Mouse (Mus musculus) forebrain, embryonic 13.5 days (tissue): ENCODE data around the gene Dph5. TPM values are rescaled to one million over a fixed set of nuclear protein-coding genes. Genes with fewer than 3 reads are reported as not detected.
A peak's percentile ranks its signal among the peaks of the same experiment; 100 is the strongest.

Experiments used
- ATAC-seq: fragments of 200-750 bp; cut with Nextera tagmentation; 2 replicates; pipeline ENCODE4 v1.8.0; 2017
- H3K27ac ChIP-seq: fragments of 300-500 bp; sonication (generic); 2 replicates; pipeline ENCODE4 v1.5.1; 2015; ENCODE audit warnings: inconsistent platforms, mild to moderate bottlenecking, moderate library complexity
- H3K27me3 ChIP-seq: fragments of 300-500 bp; sonication (generic); 2 replicates; pipeline ENCODE4 v1.6.1; 2015; ENCODE audit warnings: mild to moderate bottlenecking, inconsistent platforms
- H3K36me3 ChIP-seq: fragments of 300-500 bp; sonication (generic); 2 replicates; pipeline ENCODE4 v1.6.1; 2015; ENCODE audit warnings: mild to moderate bottlenecking, inconsistent platforms; ENCODE audit not compliant: poor library complexity, severe bottlenecking
- H3K4me1 ChIP-seq: fragments of 300-500 bp; sonication (generic); 2 replicates; pipeline ENCODE4 v1.6.1; 2015; ENCODE audit warnings: inconsistent platforms
- H3K4me2 ChIP-seq: fragments of 300-500 bp; sonication (generic); 2 replicates; pipeline ENCODE4 v1.6.1; 2015; ENCODE audit warnings: inconsistent platforms, mild to moderate bottlenecking, moderate library complexity
- H3K4me3 ChIP-seq: fragments of 300-500 bp; sonication (generic); 2 replicates; pipeline ENCODE4 v1.5.1; 2015; ENCODE audit warnings: mild to moderate bottlenecking, inconsistent platforms
- H3K9ac ChIP-seq: fragments of 300-500 bp; sonication (generic); 2 replicates; pipeline ENCODE4 v1.6.1; 2015; ENCODE audit warnings: mild to moderate bottlenecking, inconsistent platforms
- H3K9me3 ChIP-seq: fragments of 300-500 bp; sonication (generic); replicated peaks from 2 replicates; pipeline ENCODE4 v1.6.1; 2016; ENCODE audit warnings: inconsistent platforms
- WGBS: fragments of 180-500 bp; shearing (Covaris S2); methylation state at CpG from one replicate; pipeline ENCODE4 v1.1.7; 2015; 5-methylcytosine and 5-hydroxymethylcytosine counted together
- polyA plus RNA-seq: library from polyadenylated mRNA; unstranded; fragments of >200 nt; fragmentation: Nextera tagmentation; extraction: Ambion mirVana; gene quantifications from 2 replicates; pipeline ENCODE4 v1.2.1, GENCODE M21; 2015

The Dph5 gene
- polyA plus RNA-seq, 1 experiment from 2014 or later, result 29.8 TPM

GRCm38 (mm10) chr3:115940510-115940909 is 52.9 kb downstream of the Dph5 start:
- WGBS, result 90% methylated on average over 4 of the region's 4 CpGs
- H3K9me3 ChIP-seq, result no peaks in the 10 kb centered on the region
- ATAC-seq, result no peak
- H3K27me3 ChIP-seq, result no peaks in the 10 kb centered on the region
- no peak overlapping the region for H3K27ac ChIP-seq
- no peaks in the 10 kb centered on the region for H3K4me1 ChIP-seq
- H3K4me3 ChIP-seq, result no peak overlapping the region
- H3K4me2 ChIP-seq, result no peak overlapping the region
- no peak overlapping the region for H3K9ac ChIP-seq
- peaks cover 38% of the 10 kb centered on the region for H3K36me3 ChIP-seq

DNA sequence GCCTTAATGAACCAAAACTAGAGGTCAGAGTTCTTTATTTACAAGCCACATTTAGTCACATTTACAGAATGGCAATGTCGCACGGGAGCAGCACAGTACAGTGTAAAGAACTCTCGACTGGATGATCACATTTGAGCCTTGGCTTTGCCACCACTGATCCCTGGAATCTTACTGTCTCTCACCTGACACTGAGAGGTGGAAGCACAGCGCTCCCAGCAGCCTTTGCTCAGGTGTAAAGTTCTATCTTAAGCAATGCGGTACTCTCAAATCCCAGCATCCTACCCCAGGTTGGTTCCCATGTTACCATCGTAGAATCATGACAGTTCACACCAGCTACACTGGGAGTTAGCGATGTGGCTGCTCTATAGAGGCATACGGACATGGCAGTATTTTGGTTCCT is 53.8 kb downstream of the Dph5 start:
- Histone ChIP-seq H3K4me1 (no peaks in the 10 kb centered on the region), H3K27ac (no peak overlapping the region), H3K4me2 (no peak overlapping the region), H3K4me3 (no peak overlapping the region), H3K9me3 (no peaks in the 10 kb centered on the region), H3K27me3 (no peaks in the 10 kb centered on the region), H3K36me3 (peaks cover 44% of the 10 kb centered on the region), H3K9ac (no peak overlapping the region)
- 92% methylated on average over 8 of the region's 8 CpGs for WGBS
- no peak for ATAC-seq

- 71% methylated on average over 6 of the region's 6 CpGs for WGBS
- Histone ChIP-seq H3K9me3 (no peaks in the 10 kb centered on the region), H3K4me2 (no peak overlapping the region), H3K27ac (no peak overlapping the region), H3K27me3 (no peaks in the 10 kb centered on the region), H3K9ac (no peak overlapping the region), H3K36me3 (peaks cover 54% of the 10 kb centered on the region), H3K4me3 (no peak overlapping the region), H3K4me1 (no peaks in the 10 kb centered on the region)
- no peak for ATAC-seq
These were observed 56.7 kb downstream of the Dph5 start for GRCm38 (mm10) chr3:115944376-115944775.

GRCm38 (mm10) chr3:115946272-115946671 is 58.6 kb downstream of the Dph5 start:
- peaks cover 58% of the 10 kb centered on the region for H3K36me3 ChIP-seq
- no peaks in the 10 kb centered on the region for H3K27me3 ChIP-seq
- H3K27ac ChIP-seq, result no peak overlapping the region
- peaks cover 9% of the 10 kb centered on the region; the same call in 1 of the 2 replicates for H3K4me1 ChIP-seq
- 94% methylated on average over 8 of the region's 8 CpGs for WGBS
- no peak overlapping the region for H3K9ac ChIP-seq
- no peak overlapping the region for H3K4me3 ChIP-seq
- no peak for ATAC-seq
- no peaks in the 10 kb centered on the region for H3K9me3 ChIP-seq
- H3K4me2 ChIP-seq, result no peak overlapping the region

DNA sequence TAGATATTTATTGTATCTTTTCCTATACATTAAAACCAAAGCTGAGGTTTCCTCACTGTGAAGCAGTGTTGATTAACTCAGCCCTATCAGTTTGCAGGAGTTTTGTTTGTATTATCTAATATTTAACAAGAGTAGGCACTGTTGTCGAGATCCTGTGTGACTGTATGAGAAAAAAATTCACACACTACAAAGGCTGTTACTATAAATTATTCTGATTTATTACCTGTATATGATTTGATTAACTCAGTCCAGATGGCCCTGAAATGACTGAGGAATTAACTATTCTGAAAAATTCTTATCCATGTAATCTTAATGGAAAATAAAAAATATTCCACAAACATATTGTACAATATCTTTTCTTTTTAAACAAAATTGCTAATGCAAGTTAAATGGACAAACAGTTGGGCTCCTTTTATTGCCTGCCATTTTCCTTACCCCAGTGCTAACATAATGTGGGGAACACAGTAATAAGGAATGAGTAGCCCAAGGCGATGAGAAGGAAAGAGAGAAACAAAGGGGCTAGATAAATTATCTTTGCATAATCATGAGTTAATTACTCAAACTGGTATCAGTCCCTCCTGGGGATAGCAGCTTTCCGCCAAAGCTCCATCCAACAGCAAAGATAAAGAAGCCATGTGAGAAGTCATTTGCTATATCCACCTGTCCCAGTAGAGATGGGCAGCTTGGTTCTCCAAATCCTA is 61.7 kb downstream of the Dph5 start:
- 64% methylated on average over 3 of the region's 3 CpGs for WGBS
- Histone ChIP-seq H3K27ac (peak overlapping the region; percentile 54; the same call in 1 of the 2 replicates), H3K4me2 (no peak overlapping the region), H3K36me3 (peaks cover 60% of the 10 kb centered on the region), H3K27me3 (no peaks in the 10 kb centered on the region), H3K4me3 (no peak overlapping the region), H3K9ac (no peak overlapping the region), H3K9me3 (no peaks in the 10 kb centered on the region), H3K4me1 (peaks cover 9% of the 10 kb centered on the region; the same call in 1 of the 2 replicates)
- ATAC-seq, result peak; percentile 81

DNA sequence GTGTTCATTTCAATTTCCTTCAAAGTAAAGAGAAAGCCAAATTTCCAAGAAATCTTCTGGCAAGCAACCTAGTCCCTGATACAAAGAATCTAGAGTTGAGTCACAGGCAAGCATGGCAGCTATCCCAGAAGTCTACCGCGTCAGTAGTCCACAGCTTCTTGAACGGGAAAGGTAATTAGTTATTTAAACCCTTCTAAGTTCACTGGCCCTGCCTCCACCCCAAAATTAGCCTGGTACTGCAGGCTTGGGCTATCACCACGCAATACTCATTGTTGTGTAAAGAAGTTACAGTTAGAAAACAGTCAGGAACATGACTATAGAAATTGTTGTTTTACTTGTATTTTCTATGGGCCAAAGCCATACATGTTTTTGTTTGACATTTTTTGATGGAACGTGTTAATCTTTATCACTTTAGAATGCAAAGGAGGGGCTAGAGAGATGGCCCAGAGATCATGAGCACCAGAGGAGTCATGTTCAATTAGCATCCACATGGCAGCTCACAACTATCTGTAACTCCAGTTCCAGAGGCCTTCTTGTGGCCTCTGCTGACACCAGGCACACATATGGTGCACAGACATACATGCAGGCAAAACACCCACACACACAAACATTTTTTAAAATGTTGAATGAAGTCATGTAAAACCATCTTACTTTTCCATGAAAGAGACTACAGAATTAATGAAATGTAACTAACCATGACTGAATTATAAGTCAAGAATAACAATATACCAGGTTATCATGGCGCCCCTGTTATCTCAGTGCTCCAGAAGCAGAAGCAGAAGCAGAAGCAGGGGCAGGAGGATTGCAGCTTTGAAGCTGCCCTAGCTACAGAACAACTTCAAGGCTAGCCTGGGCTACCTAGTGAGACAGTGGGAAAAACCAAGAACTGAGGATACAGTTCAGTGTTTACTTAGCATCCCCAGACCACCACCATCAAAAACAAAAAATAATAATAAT is 62.6 kb downstream of the Dph5 start:
- Histone ChIP-seq H3K4me1 (peaks cover 9% of the 10 kb centered on the region; the same call in 1 of the 2 replicates), H3K4me2 (no peak overlapping the region), H3K9me3 (no peaks in the 10 kb centered on the region), H3K36me3 (peaks cover 58% of the 10 kb centered on the region), H3K9ac (no peak overlapping the region), H3K4me3 (no peak overlapping the region), H3K27me3 (no peaks in the 10 kb centered on the region), H3K27ac (peak overlapping the region; percentile 54)
- ATAC-seq, result peak; percentile 67
- WGBS, result 68% methylated on average over 6 of the region's 6 CpGs

DNA sequence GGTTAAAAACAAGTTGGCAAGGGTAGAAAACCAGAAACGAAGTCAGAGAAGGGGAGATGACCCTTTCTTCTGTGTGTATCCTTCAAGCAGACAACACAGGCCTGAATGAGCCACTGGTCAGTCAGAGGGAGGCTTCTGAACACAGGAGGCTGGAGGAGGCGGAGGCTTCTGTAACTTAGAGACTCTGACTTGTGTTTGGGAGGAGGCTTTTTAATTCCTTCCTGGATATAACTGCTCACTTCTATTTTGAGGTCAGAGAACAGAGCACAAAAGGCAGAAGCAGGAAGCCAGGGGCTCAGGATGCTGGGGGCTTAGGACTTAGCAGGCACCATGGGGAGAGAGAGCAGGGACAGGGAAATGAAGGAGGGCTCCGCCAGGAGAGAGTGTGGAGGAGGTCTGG is 63.6 kb downstream of the Dph5 start:
- Histone ChIP-seq H3K9me3 (no peaks in the 10 kb centered on the region), H3K9ac (no peak overlapping the region), H3K4me1 (peaks cover 9% of the 10 kb centered on the region; the same call in 1 of the 2 replicates), H3K36me3 (peaks cover 62% of the 10 kb centered on the region), H3K27me3 (no peaks in the 10 kb centered on the region), H3K4me3 (no peak overlapping the region), H3K27ac (no peak overlapping the region; the same call in 1 of the 2 replicates), H3K4me2 (no peak overlapping the region)
- 36% methylated on average over 3 of the region's 3 CpGs for WGBS
- ATAC-seq, result no peak

DNA sequence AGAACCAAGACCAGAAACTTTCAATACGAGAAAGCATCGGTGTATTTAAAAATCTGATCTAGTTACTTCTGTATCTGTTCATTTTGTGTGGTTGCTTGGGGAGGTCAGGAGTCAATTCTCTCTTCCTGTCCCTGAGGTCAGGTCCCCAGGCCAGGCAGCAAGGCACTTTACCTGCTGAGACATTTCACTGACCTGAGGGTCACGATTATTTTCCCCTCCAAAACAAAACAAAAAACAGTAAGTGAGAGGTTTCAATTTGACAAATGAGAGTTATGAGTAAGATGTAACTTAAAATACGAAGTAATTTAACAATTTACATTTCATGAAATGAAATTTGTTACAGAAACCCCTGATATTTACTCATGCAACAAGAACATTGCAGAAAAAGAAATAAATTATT is 64.7 kb downstream of the Dph5 start:
- no peak overlapping the region for H3K27ac ChIP-seq
- 78% methylated on average over 4 of the region's 4 CpGs for WGBS
- H3K9ac ChIP-seq, result no peak overlapping the region
- H3K36me3 ChIP-seq, result peaks cover 62% of the 10 kb centered on the region
- H3K9me3 ChIP-seq, result no peaks in the 10 kb centered on the region
- ATAC-seq, result no peak
- H3K4me3 ChIP-seq, result no peak overlapping the region
- peaks cover 9% of the 10 kb centered on the region; the same call in 1 of the 2 replicates for H3K4me1 ChIP-seq
- H3K27me3 ChIP-seq, result no peaks in the 10 kb centered on the region
- no peak overlapping the region for H3K4me2 ChIP-seq

DNA sequence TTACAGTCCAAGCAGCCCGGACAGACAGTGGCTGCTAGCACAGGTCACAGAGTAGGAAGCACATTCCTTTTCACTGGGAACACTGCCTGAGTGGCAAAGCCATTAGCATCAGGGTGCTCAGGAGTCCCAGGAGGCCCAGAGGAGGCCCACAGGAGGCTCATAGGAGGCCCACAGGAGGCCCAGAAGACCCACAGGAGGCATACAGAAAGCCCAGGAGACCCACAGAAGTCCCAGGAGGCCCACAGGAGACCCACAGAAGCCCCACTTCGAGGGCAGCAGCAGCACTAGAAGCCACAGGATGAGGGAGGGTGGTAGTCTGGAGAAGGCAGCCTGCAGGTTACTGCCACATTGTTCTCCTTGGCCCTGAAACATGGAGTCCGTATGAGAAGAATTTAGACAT is 65.5 kb downstream of the Dph5 start:
- no peak overlapping the region for H3K27ac ChIP-seq
- no peak for ATAC-seq
- WGBS, result 65% methylated on average over 3 of the region's 3 CpGs
- no peaks in the 10 kb centered on the region for H3K27me3 ChIP-seq
- peaks cover 9% of the 10 kb centered on the region; the same call in 1 of the 2 replicates for H3K4me1 ChIP-seq
- H3K36me3 ChIP-seq, result peaks cover 66% of the 10 kb centered on the region
- H3K4me3 ChIP-seq, result no peak overlapping the region
- H3K9me3 ChIP-seq, result no peaks in the 10 kb centered on the region
- no peak overlapping the region for H3K9ac ChIP-seq
- H3K4me2 ChIP-seq, result no peak overlapping the region

DNA sequence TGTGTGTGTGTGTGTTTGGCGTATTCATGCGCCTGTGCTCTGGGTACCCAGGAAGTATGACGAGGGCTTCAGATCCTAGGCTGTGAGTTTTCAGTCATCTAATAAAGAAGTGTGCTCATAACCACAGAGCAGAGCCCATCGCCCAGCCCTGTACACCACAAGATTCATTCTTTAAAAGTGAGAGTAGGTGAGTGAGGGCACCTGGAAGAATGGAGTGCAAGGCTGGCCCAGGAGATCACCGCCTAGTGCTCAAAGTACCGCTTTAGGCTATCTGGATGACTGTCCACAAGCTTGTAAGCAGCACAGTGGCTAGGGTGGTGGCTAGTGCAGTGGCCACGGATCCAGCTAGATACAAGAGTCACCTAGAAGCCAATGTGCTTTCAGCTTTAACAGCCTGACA is 69.6 kb downstream of the Dph5 start:
- 94% methylated on average over 7 of the region's 7 CpGs for WGBS

GRCm38 (mm10) chr3:115961311-115962027 is 73.8 kb downstream of the Dph5 start:
- WGBS, result 63% methylated on average over 11 of the region's 11 CpGs
- Histone ChIP-seq H3K4me1 (peaks cover 9% of the 10 kb centered on the region), H3K9me3 (no peaks in the 10 kb centered on the region), H3K4me2 (no peak overlapping the region), H3K4me3 (no peak overlapping the region), H3K9ac (no peak overlapping the region), H3K27me3 (no peaks in the 10 kb centered on the region), H3K36me3 (peaks cover 28% of the 10 kb centered on the region), H3K27ac (no peak overlapping the region)
- no peak for ATAC-seq

More for the DNA sequence above, 69.6 kb downstream of the Dph5 start:
- ATAC-seq, result no peak
- Histone ChIP-seq H3K9ac (no peak overlapping the region), H3K4me1 (no peaks in the 10 kb centered on the region), H3K9me3 (no peaks in the 10 kb centered on the region), H3K36me3 (peaks cover 58% of the 10 kb centered on the region), H3K4me3 (no peak overlapping the region), H3K4me2 (no peak overlapping the region), H3K27me3 (no peaks in the 10 kb centered on the region), H3K27ac (no peak overlapping the region)

DNA sequence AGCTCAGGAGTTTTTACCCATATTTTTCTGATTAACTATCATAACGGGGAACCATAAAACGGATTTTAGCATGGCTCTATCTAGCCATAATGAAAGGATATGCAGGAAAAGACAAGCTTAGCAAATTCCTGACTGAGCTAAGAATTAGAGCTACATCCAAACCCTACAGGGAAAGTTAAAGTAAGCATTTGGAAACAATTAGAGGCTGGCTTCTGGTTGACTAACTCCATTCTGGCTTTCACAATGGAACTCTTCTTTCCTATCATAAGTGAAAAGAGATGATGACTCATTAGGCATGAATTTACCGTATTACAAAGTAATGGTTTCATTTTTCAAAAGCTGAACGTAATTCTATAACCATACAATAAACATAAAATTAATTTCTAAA is 74.4 kb downstream of the Dph5 start:
- WGBS, result 28% methylated on average over 4 of the region's 4 CpGs
- Histone ChIP-seq H3K4me3 (no peak overlapping the region), H3K27ac (no peak overlapping the region), H3K9ac (no peak overlapping the region), H3K4me1 (peaks cover 9% of the 10 kb centered on the region), H3K9me3 (no peaks in the 10 kb centered on the region), H3K36me3 (peaks cover 28% of the 10 kb centered on the region), H3K27me3 (no peaks in the 10 kb centered on the region), H3K4me2 (no peak overlapping the region)
- ATAC-seq, result no peak
